In the genomic region with DNA sequence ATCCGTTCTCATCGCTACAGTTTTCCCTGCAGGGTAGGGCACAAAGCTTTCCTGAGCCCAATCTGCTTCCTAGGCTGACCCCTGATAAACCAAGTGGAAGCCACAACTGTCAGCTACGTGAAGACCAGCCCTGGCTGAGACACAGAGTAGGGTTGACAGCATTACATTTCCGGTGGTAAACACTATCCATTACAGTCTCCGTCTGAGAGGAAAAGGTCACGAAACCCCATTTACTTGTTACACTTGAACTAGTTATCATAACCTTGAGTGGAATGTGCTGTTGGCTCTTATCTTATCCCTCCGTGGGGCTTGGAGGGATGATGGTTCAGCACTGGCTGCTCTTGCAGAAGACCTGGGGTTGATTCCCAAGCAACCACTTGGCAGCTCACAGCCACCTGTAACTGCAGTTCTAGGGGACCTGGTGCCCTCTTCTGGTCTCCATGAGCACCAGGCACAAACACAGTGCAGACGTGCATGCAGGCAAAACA, we compare ENCODE assay signal across 10 mouse cellular contexts.
DNase-seq lines count a peak whose midpoint lies in the region; ATAC-seq and TF ChIP-seq lines count a peak whose summit lies in the region.
"Had no signal": no experiment of that assay in that cellular context is flagged by ENCODE, and none has a peak within 500 bp of the region (broad histone marks: within the 10 kb centered on the region; RNA-seq: fewer than 3 reads in every experiment).

No protein-coding gene starts in this region.

- H3K79me2 ChIP-seq in heart, adult 2 months (replicated peaks; ENCODE audit: control insufficient read depth, insufficient read depth, low read length): no peaks in the 10 kb centered on the region

- H3K36me3 ChIP-seq in heart, adult 2 months (ENCODE audit: control insufficient read depth, insufficient read depth, low read length): no peaks in the 10 kb centered on the region
- 0 out of 2 replicates have a peak, but pooled peaks cover 2% of the 10 kb centered on the region for H3K36me3 ChIP-seq in midbrain, postnatal 0 days (ENCODE audit: insufficient read depth, low read length)
- no peaks in the 10 kb centered on the region for H3K36me3 ChIP-seq in midbrain, embryonic 11.5 days (ENCODE audit: control insufficient read depth, insufficient read depth, low read length)
- no peaks in the 10 kb centered on the region for H3K36me3 ChIP-seq in intestine, embryonic 14.5 days (ENCODE audit: control insufficient read depth, insufficient read depth, low read length)
- 0 out of 2 replicates have a peak, but pooled peaks cover 3% of the 10 kb centered on the region for H3K36me3 ChIP-seq in small intestine, adult 2 months (ENCODE audit: control insufficient read depth, insufficient read depth, low read length)

- no peaks in the 10 kb centered on the region for H3K27me3 ChIP-seq in heart, adult 2 months (ENCODE audit: control insufficient read depth, insufficient read depth, low read length)
- no peaks in the 10 kb centered on the region for H3K27me3 ChIP-seq in midbrain, postnatal 0 days (ENCODE audit: insufficient read depth, low read length)
- H3K27me3 ChIP-seq in midbrain, embryonic 11.5 days (ENCODE audit: control insufficient read depth, insufficient read depth, low read length): no peaks in the 10 kb centered on the region
- no peaks in the 10 kb centered on the region for H3K27me3 ChIP-seq in intestine, embryonic 14.5 days (replicated peaks; ENCODE audit: control insufficient read depth, insufficient read depth, low read length)
- H3K27me3 ChIP-seq in small intestine, adult 2 months (ENCODE audit: control insufficient read depth, insufficient read depth, low read length): no peaks in the 10 kb centered on the region
- H3K27me3 ChIP-seq: neural tube, embryonic 13.5 days had no signal

- no peak for ATAC-seq in midbrain, postnatal 0 days (ENCODE audit: low FRiP score)
- no peak for ATAC-seq in midbrain, embryonic 11.5 days (ENCODE audit: low FRiP score)
- 0 out of 2 replicates have a peak, but pooled peaks have one; percentile 39 for ATAC-seq in intestine, embryonic 14.5 days (replicated peaks; ENCODE audit: low FRiP score, low TSS enrichment, low read depth)

- no peak for TF ChIP-seq EP300 in heart, adult 2 months (IDR thresholded peaks at IDR 0.05; ENCODE audit: insufficient read depth, low read depth, low read length)

- no peak overlapping the region for H3K27ac ChIP-seq in heart, adult 2 months
- no peak overlapping the region for H3K27ac ChIP-seq in midbrain, postnatal 0 days (ENCODE audit: low read depth, low read length)
- no peak overlapping the region for H3K27ac ChIP-seq in midbrain, embryonic 11.5 days (ENCODE audit: low read depth, low read length)
- H3K27ac ChIP-seq in intestine, embryonic 14.5 days (ENCODE audit: low read depth): peak overlapping the region; percentile 51
- H3K27ac ChIP-seq in small intestine, adult 2 months (ENCODE audit: insufficient read depth, low read depth, low read length): peak overlapping the region; percentile 75
- H3K27ac ChIP-seq: embryonic facial prominence, embryonic 10.5 days; neural tube, embryonic 13.5 days had no signal

- H3K4me2 ChIP-seq in midbrain, postnatal 0 days (ENCODE audit: low read depth, low read length, poor library complexity, severe bottlenecking): no peak overlapping the region
- H3K4me2 ChIP-seq in midbrain, embryonic 11.5 days: no peak overlapping the region
- H3K4me2 ChIP-seq in intestine, embryonic 14.5 days (ENCODE audit: low read length): no peak overlapping the region
- H3K4me2 ChIP-seq: neural tube, embryonic 13.5 days had no signal

- peaks cover 5% of the 10 kb centered on the region for H3K4me1 ChIP-seq in heart, adult 2 months (ENCODE audit: control insufficient read depth, insufficient read depth, low read length)
- no peaks in the 10 kb centered on the region for H3K4me1 ChIP-seq in midbrain, postnatal 0 days (ENCODE audit: insufficient read depth, low read length)
- H3K4me1 ChIP-seq in midbrain, embryonic 11.5 days (ENCODE audit: control insufficient read depth, insufficient read depth, low read length): no peaks in the 10 kb centered on the region; the same call in 1 of the 2 replicates
- H3K4me1 ChIP-seq in intestine, embryonic 14.5 days (replicated peaks; ENCODE audit: control insufficient read depth, insufficient read depth, low read length): peaks cover 2% of the 10 kb centered on the region; the same call in 1 of the 2 replicates
- H3K4me1 ChIP-seq in small intestine, adult 2 months (ENCODE audit: control insufficient read depth, insufficient read depth, insufficient read length, low read length): peaks cover 11% of the 10 kb centered on the region; the same call in 1 of the 2 replicates

- no peak overlapping the region for H3K4me3 ChIP-seq in heart, adult 2 months
- H3K4me3 ChIP-seq in midbrain, postnatal 0 days (ENCODE audit: low read depth, low read length): no peak overlapping the region
- H3K4me3 ChIP-seq in midbrain, embryonic 11.5 days (ENCODE audit: low read depth, low read length): no peak overlapping the region
- no peak overlapping the region for H3K4me3 ChIP-seq in intestine, embryonic 14.5 days (ENCODE audit: low read depth, low read length)
- H3K4me3 ChIP-seq in small intestine, adult 2 months (ENCODE audit: low read depth, low read length): no peak overlapping the region
- H3K4me3 ChIP-seq: embryonic facial prominence, embryonic 10.5 days; neural tube, embryonic 13.5 days had no signal

- H3K9me3 ChIP-seq in midbrain, postnatal 0 days (ENCODE audit: low read length): no peaks in the 10 kb centered on the region
- H3K9me3 ChIP-seq in midbrain, embryonic 11.5 days (ENCODE audit: control insufficient read depth, low read length): no peaks in the 10 kb centered on the region
- H3K9me3 ChIP-seq in intestine, embryonic 14.5 days (ENCODE audit: control insufficient read depth, low read length): no peaks in the 10 kb centered on the region
- H3K9me3 ChIP-seq: neural tube, embryonic 13.5 days had no signal

- intact Hi-C loops in heart, adult 2 months (cut with DNase I): loop anchor here (5.0 kb wide), 1 partner anchor 42 kb away; no protein-coding TSS in a partner anchor
- intact Hi-C loops in heart, postnatal 25 days (cut with DNase I): no loop called here

- no peak overlapping the region for H3K9ac ChIP-seq in heart, adult 2 months (ENCODE audit: low read depth, low read length)
- no peak overlapping the region for H3K9ac ChIP-seq in midbrain, postnatal 0 days (replicated peaks; ENCODE audit: low read length, poor library complexity, severe bottlenecking)
- no peak overlapping the region for H3K9ac ChIP-seq in midbrain, embryonic 11.5 days (ENCODE audit: low read length)
- H3K9ac ChIP-seq in intestine, embryonic 14.5 days (ENCODE audit: low read length): no peak overlapping the region
- H3K9ac ChIP-seq: neural tube, embryonic 13.5 days had no signal

- no peak for TF ChIP-seq POLR2A in heart, adult 2 months (IDR thresholded peaks at IDR 0.05; ENCODE audit: insufficient read depth, low read depth, low read length)
- TF ChIP-seq POLR2A in small intestine, adult 2 months (IDR thresholded peaks at IDR 0.05; ENCODE audit: low read depth, low read length): no peak

- WGBS in heart, adult 2 months: 39% methylated on average over 8 of the region's 8 CpGs
- 88% methylated on average over 8 of the region's 8 CpGs for whole genome bisulfite sequencing in midbrain, postnatal 0 days
- WGBS in midbrain, embryonic 11.5 days: 87% methylated on average over 8 of the region's 8 CpGs
- WGBS in intestine, embryonic 14.5 days: 48% methylated on average over 8 of the region's 8 CpGs
- 25% methylated on average over 8 of the region's 8 CpGs for WGBS in small intestine, adult 2 months

- DNase-seq in heart, adult 2 months: no peak
- no peak for DNase-seq in heart, postnatal 25 days (ENCODE audit: low spot score)
- DNase-seq in midbrain, postnatal 0 days (ENCODE audit: low spot score): no peak
- no peak for DNase-seq in midbrain, embryonic 11.5 days (ENCODE audit: low spot score, missing footprints)
- no peak for DNase-seq in intestine, embryonic 14.5 days (ENCODE audit: low spot score)
- DNase-seq in layer of hippocampus, adult 18-20 months (ENCODE audit: low spot score in 2 of 2): no peak
- DNase-seq in gastrocnemius, postnatal 25 days: no peak

- peak; percentile 43 for TF ChIP-seq CTCF in heart, adult 2 months (IDR thresholded peaks at IDR 0.05)
- TF ChIP-seq CTCF in midbrain, postnatal 0 days (IDR thresholded peaks at IDR 0.05): 0 out of 2 replicates have a peak, but pooled peaks have one; percentile 20
- TF ChIP-seq CTCF in small intestine, adult 2 months (IDR thresholded peaks at IDR 0.05; ENCODE audit: extremely low read depth, insufficient read length, insufficient replicate concordance, low read depth, low read length): peak; percentile 49; the same call in 1 of the 2 replicates

Comparison
In these comparisons a context has a peak if more than half of its experiments do, and no peak if none do; other contexts are left out.
1. H3K27ac ChIP-seq: peak in intestine, embryonic 14.5 days (single experiment) and small intestine, adult 2 months (single experiment); none in heart, adult 2 months (single experiment), midbrain, postnatal 0 days (single experiment) and midbrain, embryonic 11.5 days (single experiment).
2. Peak in every context shown above with its lines, with median percentiles within 50 percentile points of each other: CTCF ChIP-seq.